Mouse (Mus musculus) monocyte, adult 59 days (primary cell): Measurements from ENCODE around the gene Pea15a. TPM values are rescaled to one million over a fixed set of nuclear protein-coding genes. Genes with fewer than 3 reads are reported as not detected.

Experiments
- total RNA-seq, 2 experiments: library from RNA; stranded (reverse); gene quantifications; one replicate each; pipeline ENCODE4 v1.2.4; 2023

Gene Pea15a
- total RNA-seq, result 10 to 100 TPM; 77.4 to 80.5 TPM

GRCm38 (mm10) chr1:172206141-172206917 lies at the start of gene Pea15a:
Gene Pea15a (minus strand): TSS chr1:172206804.

GRCm38 (mm10) chr1:172219451-172220406 lies 13.1 kb upstream of the Pea15a start, which contains the start of gene Casq1:
Gene Casq1 (minus strand): TSS chr1:172219868.

DNA sequence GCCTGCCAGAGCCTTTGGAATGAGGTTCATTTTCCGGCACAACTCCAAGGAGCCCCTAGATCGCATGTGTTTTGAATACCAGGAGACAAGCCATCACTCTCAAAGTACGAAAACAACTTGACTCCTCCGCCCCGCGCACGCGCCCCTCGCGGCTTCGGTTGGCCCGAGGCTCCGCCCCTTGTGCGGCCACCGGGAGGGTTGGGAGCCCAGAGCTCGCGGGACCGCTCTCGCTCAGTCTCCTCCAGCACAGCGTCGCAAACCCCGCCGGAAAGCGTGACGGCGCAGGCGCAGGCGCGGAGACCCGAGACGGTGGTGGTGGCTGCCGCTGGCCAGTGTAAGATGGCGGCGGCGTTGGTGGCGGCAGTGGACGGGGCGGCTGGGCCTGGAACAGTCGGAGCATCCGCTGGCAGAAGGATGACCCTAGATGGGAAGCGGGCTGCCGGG lies 58.7 kb downstream of the Pea15a start, which contains the start of gene Dcaf8:
TSS of gene Dcaf8 (plus strand) at position 250 of the 444 bp plus-strand sequence.

Other genes starting within 250 kb of the Pea15a start
- 1 to 10 TPM; 1.5 to 3.1 TPM for gene Vangl2, start 178.4 kb downstream of the Pea15a start, total RNA-seq
- not detected for gene Nhlh1, start 149.2 kb downstream of the Pea15a start, total RNA-seq
- gene Copa, start 124.3 kb downstream of the Pea15a start, total RNA-seq, result 100 to 1,000 TPM; 172 to 193 TPM
- 100 to 1,000 TPM; 145 to 154 TPM for gene Ncstn, start 124.0 kb downstream of the Pea15a start, total RNA-seq
- gene Pex19, start 80.0 kb downstream of the Pea15a start, total RNA-seq, result 10 to 100 TPM; 31.0 to 34.1 TPM
- 10 to 100 TPM; 76.2 to 78.4 TPM for gene Dcaf8, start 58.7 kb downstream of the Pea15a start, total RNA-seq
- not detected for gene Casq1, start 13.1 kb upstream of the Pea15a start, total RNA-seq
- gene Atp1a4, start 51.6 kb upstream of the Pea15a start, total RNA-seq, result not detected
- 10 to 100 TPM; 83.8 to 85.9 TPM for gene Igsf8, start 54.8 kb upstream of the Pea15a start, total RNA-seq
- not detected for gene Atp1a2, start 91.3 kb upstream of the Pea15a start, total RNA-seq
- 1 to 10 TPM; 3.8 to 5.8 TPM for gene Kcnj9, start 122.5 kb upstream of the Pea15a start, total RNA-seq
- gene Kcnj10, start 134.4 kb upstream of the Pea15a start, total RNA-seq, result 10 to 100 TPM; 55.8 to 57.9 TPM
- gene Pigm, start 169.7 kb upstream of the Pea15a start, total RNA-seq, result 10 to 100 TPM; 17.6 to 18.1 TPM